In the genomic region with DNA sequence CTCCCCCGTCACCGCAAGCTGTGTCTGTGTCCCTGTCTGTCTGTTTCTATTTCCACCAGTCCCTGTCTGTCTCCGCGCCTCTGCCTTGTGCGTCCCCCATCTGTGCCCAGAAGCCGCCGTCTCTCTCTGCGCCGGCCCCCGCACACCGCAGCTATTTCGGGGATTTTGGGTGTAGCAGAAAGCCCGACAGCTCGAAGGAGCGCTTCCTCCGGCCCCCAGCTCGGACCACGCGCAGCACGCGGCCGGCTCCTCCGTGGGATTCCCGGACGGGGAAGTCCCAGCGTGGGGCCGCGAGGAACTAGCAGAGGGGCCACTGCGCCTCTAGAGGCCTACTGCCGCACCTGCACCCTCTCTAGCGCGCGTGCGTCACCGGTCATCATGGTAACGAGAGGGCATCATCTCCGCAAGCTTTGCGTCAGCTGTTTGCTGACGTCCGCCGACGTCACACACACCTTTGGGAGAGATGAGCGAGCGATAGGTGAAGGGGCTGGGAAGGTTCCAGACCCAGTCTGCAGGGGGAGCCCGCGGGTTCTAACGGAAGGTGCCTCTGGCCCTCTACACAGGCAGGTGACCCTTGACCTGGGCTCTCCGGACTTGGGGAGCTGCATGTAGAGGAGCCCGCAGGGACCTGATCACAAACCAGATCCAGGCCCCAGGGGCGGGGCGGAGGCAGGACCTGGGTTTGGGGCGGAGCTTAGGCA, we compare ENCODE assay signal across 8 mouse cellular contexts. TPM values are rescaled to one million over a fixed set of nuclear protein-coding genes. Genes with fewer than 3 reads are reported as not detected.
DNase-seq lines count a peak whose midpoint lies in the region; ATAC-seq lines count a peak whose summit lies in the region.

No protein-coding gene starts in this region.

- peak; percentile 80 for ATAC-seq in intestine, embryonic 16.5 days

- peak overlapping the region; percentile 84 for H3K9ac ChIP-seq in intestine, embryonic 16.5 days (ENCODE audit: low read depth, low read length)

- no peaks in the 10 kb centered on the region for H3K9me3 ChIP-seq in intestine, embryonic 16.5 days (ENCODE audit: control insufficient read depth, low read length)
- no peaks in the 10 kb centered on the region; the same call in 1 of the 2 replicates for H3K9me3 ChIP-seq in midbrain, embryonic 10.5 days (replicated peaks)

- H3K4me2 ChIP-seq in intestine, embryonic 16.5 days (ENCODE audit: low read depth, low read length): peak overlapping the region; percentile 87

- no peak overlapping the region for H3K27ac ChIP-seq in intestine, embryonic 16.5 days (ENCODE audit: low read length)
- peak overlapping the region; percentile 86 for H3K27ac ChIP-seq in midbrain, embryonic 10.5 days (replicated peaks)

- peaks cover 40% of the 10 kb centered on the region for H3K27me3 ChIP-seq in intestine, embryonic 16.5 days (replicated peaks; ENCODE audit: control insufficient read depth, insufficient read depth, low read length)
- peaks cover 57% of the 10 kb centered on the region for H3K27me3 ChIP-seq in midbrain, embryonic 10.5 days (ENCODE audit: low read depth, poor library complexity, severe bottlenecking)

- peaks cover 22% of the 10 kb centered on the region for H3K4me1 ChIP-seq in intestine, embryonic 16.5 days (ENCODE audit: control insufficient read depth, insufficient read depth, low read length)
- H3K4me1 ChIP-seq in midbrain, embryonic 10.5 days: peaks cover 37% of the 10 kb centered on the region

- DNase-seq in adrenal gland, adult 18-20 months (ENCODE audit: low spot score in 2 of 2): peak; percentile 87 to 88
- DNase-seq in embryo, embryonic 11 days: peak; percentile 92
- DNase-seq in gastrocnemius, postnatal 36 days: peak; percentile 69 to 81
- DNase-seq in left cerebral cortex, postnatal 36 days (ENCODE audit: low spot score in 2 of 2): peak; percentile 94 to 98
- peak; percentile 90 for DNase-seq in midbrain, embryonic 10.5 days (ENCODE audit: low spot score)
- DNase-seq in right cerebral cortex, postnatal 36 days (ENCODE audit: low spot score in 2 of 2): peak; percentile 93 to 94
- peak; percentile 76 to 88 for DNase-seq in urinary bladder, postnatal 4 days (ENCODE audit: low spot score in 2 of 2)

- no peaks in the 10 kb centered on the region for H3K36me3 ChIP-seq in intestine, embryonic 16.5 days (ENCODE audit: control insufficient read depth, insufficient read depth, low read length)
- H3K36me3 ChIP-seq in midbrain, embryonic 10.5 days: no peaks in the 10 kb centered on the region

- peak overlapping the region; percentile 72 for H3K4me3 ChIP-seq in intestine, embryonic 16.5 days (ENCODE audit: low read length)
- H3K4me3 ChIP-seq in midbrain, embryonic 10.5 days: peak overlapping the region; percentile 71

- intact Hi-C loops in gastrocnemius, postnatal 36 days (cut with DNase I): no loop called here
- intact Hi-C loops in left cerebral cortex, postnatal 36 days (cut with DNase I): loop anchor here (5.0 kb wide), 1 partner anchor 36 kb away; no protein-coding TSS in a partner anchor

- WGBS in intestine, embryonic 16.5 days: 1% methylated on average over 52 of the region's 52 CpGs
- 1% methylated on average over 52 of the region's 52 CpGs for WGBS in midbrain, embryonic 10.5 days

RNA-seq across cellular contexts. Expression of gene Pde4a, which starts 4.2 kb away (rescaled TPM):
- total RNA-seq in adrenal gland, adult 18-20 months (2021): 10 to 100 TPM in 1 of 2 experiments, 1 to 10 TPM in 1; 6.2 to 13.3 TPM
- total RNA-seq in gastrocnemius, postnatal 36 days (2021): 10 to 100 TPM; 42.2 to 53.9 TPM
- polyA plus RNA-seq in intestine, embryonic 16.5 days (2015; fragmentation: Nextera tagmentation; extraction: Ambion mirVana): 6.2 and 7.8 TPM in 2 replicates
- 10 to 100 TPM; 94.8 to 98.7 TPM for total RNA-seq in left cerebral cortex, postnatal 36 days (2021)
- 3.8 and 5.0 TPM in 2 replicates for polyA plus RNA-seq in midbrain, embryonic 10.5 days (2016; fragmentation: Nextera tagmentation; extraction: Ambion mirVana)

RNA-seq across cellular contexts. Expression of gene Cdc37, which starts 11.6 kb away (rescaled TPM):
- 100 to 1,000 TPM; 175 to 181 TPM for total RNA-seq in adrenal gland, adult 18-20 months (2021)
- total RNA-seq in gastrocnemius, postnatal 36 days (2021): 100 to 1,000 TPM; 123 to 126 TPM
- 247 and 261 TPM in 2 replicates for polyA plus RNA-seq in intestine, embryonic 16.5 days (2015; fragmentation: Nextera tagmentation; extraction: Ambion mirVana)
- 100 to 1,000 TPM; 139 to 155 TPM for total RNA-seq in left cerebral cortex, postnatal 36 days (2021)
- 351 and 367 TPM in 2 replicates for polyA plus RNA-seq in midbrain, embryonic 10.5 days (2016; fragmentation: Nextera tagmentation; extraction: Ambion mirVana)

RNA-seq across cellular contexts. Expression of gene Tyk2, which starts 30.3 kb away (rescaled TPM):
- total RNA-seq in adrenal gland, adult 18-20 months (2021): 10 to 100 TPM; 14.0 to 14.5 TPM
- total RNA-seq in gastrocnemius, postnatal 36 days (2021): 1 to 10 TPM; 4.2 to 4.4 TPM
- polyA plus RNA-seq in intestine, embryonic 16.5 days (2015; fragmentation: Nextera tagmentation; extraction: Ambion mirVana): 17.0 and 18.1 TPM in 2 replicates
- 10 to 100 TPM in 1 of 2 experiments, 1 to 10 TPM in 1; 9.1 to 15.3 TPM for total RNA-seq in left cerebral cortex, postnatal 36 days (2021)
- polyA plus RNA-seq in midbrain, embryonic 10.5 days (2016; fragmentation: Nextera tagmentation; extraction: Ambion mirVana): 13.6 and 14.8 TPM in 2 replicates
